Mouse (Mus musculus) activated CD4-positive, CD25-positive, alpha-beta regulatory T cell, adult 4 months (primary cell): Measurements from ENCODE around the gene Fam189a1. TPM values are rescaled to one million over a fixed set of nuclear protein-coding genes. Genes with fewer than 3 reads are reported as not detected.

Experiments
- ATAC-seq: one replicate; pipeline ENCODE4 v1.8.0; 2017
- polyA plus RNA-seq, 2 experiments: library from polyadenylated mRNA; unstranded; fragments of 100-300 nt; shearing (Covaris generic); gene quantifications; one replicate each; pipeline ENCODE4 v1.2.1; 2017

Fam189a1 gene
- polyA plus RNA-seq, 2 experiments from 2014 or later, result not detected

GRCm38 (mm10) chr7:64944686-64945085 is 211.7 kb downstream of the Fam189a1 start:
- no peak for ATAC-seq

- no peak for ATAC-seq
These were observed 212.2 kb downstream of the Fam189a1 start for GRCm38 (mm10) chr7:64944175-64944574.

GRCm38 (mm10) chr7:64936927-64937326 is 219.4 kb downstream of the Fam189a1 start:
- no peak for ATAC-seq

- ATAC-seq, result no peak
These were observed 222.3 kb downstream of the Fam189a1 start for GRCm38 (mm10) chr7:64934115-64934514.

GRCm38 (mm10) chr7:64930980-64931379 is 225.4 kb downstream of the Fam189a1 start:
- ATAC-seq, result no peak

GRCm38 (mm10) chr7:64923918-64924317 is 232.5 kb downstream of the Fam189a1 start:
- ATAC-seq, result no peak

GRCm38 (mm10) chr7:64921189-64921588 is 235.2 kb downstream of the Fam189a1 start:
- no peak for ATAC-seq

- ATAC-seq, result no peak
These were observed 235.6 kb downstream of the Fam189a1 start for GRCm38 (mm10) chr7:64920735-64921134.

- no peak for ATAC-seq
These were observed 239.7 kb downstream of the Fam189a1 start for GRCm38 (mm10) chr7:64916654-64917053.

- ATAC-seq, result no peak
These were observed 241.2 kb downstream of the Fam189a1 start for GRCm38 (mm10) chr7:64915121-64915520.

- no peak for ATAC-seq
These were observed 244.4 kb downstream of the Fam189a1 start for GRCm38 (mm10) chr7:64911945-64912344.

GRCm38 (mm10) chr7:64910208-64910607 is 246.2 kb downstream of the Fam189a1 start:
- ATAC-seq, result no peak

- no peak for ATAC-seq
These were observed 249.4 kb downstream of the Fam189a1 start for GRCm38 (mm10) chr7:64906955-64907354.

- ATAC-seq, result no peak
These were observed 250.9 kb downstream of the Fam189a1 start for GRCm38 (mm10) chr7:64905506-64905905.

GRCm38 (mm10) chr7:64900249-64900648 is 256.1 kb downstream of the Fam189a1 start:
- ATAC-seq, result no peak

- no peak for ATAC-seq
These were observed 259.8 kb downstream of the Fam189a1 start for GRCm38 (mm10) chr7:64896587-64896986.

- ATAC-seq, result no peak
These were observed 260.7 kb downstream of the Fam189a1 start for GRCm38 (mm10) chr7:64895685-64896101.

GRCm38 (mm10) chr7:64891139-64891538 is 265.2 kb downstream of the Fam189a1 start:
- ATAC-seq, result no peak

GRCm38 (mm10) chr7:64889919-64890318 is 266.5 kb downstream of the Fam189a1 start:
- ATAC-seq, result no peak

GRCm38 (mm10) chr7:64884187-64884862 is 272.0 kb downstream of the Fam189a1 start:
- ATAC-seq, result no peak

- ATAC-seq, result no peak
These were observed 274.1 kb downstream of the Fam189a1 start for GRCm38 (mm10) chr7:64882243-64882642.

- ATAC-seq, result no peak
These were observed 275.0 kb downstream of the Fam189a1 start for GRCm38 (mm10) chr7:64881387-64881786.

- no peak for ATAC-seq
These were observed 276.0 kb downstream of the Fam189a1 start for GRCm38 (mm10) chr7:64880415-64880814.

GRCm38 (mm10) chr7:64874941-64875340 is 281.4 kb downstream of the Fam189a1 start:
- ATAC-seq, result no peak

GRCm38 (mm10) chr7:64873266-64873665 is 283.1 kb downstream of the Fam189a1 start:
- ATAC-seq, result no peak
